Mouse (Mus musculus) embryonic fibroblast, embryonic 13.5 days (primary cell): ENCODE measurements around the gene Gpr4. TPM values are rescaled to one million over a fixed set of nuclear protein-coding genes. Genes with fewer than 3 reads are reported as not detected.

ENCODE experiments used
- H3K27ac ChIP-seq: 2 replicates; pipeline ENCODE4 v1.5.1; 2012; ENCODE audit warnings: low read length, control low read depth, inconsistent platforms; ENCODE audit not compliant: insufficient read depth
- H3K4me1 ChIP-seq: 2 replicates; pipeline ENCODE4 v1.6.1; 2011; ENCODE audit warnings: low read length; ENCODE audit not compliant: control insufficient read depth, insufficient read depth
- H3K4me3 ChIP-seq: 2 replicates; pipeline ENCODE4 v1.5.1; 2011; ENCODE audit warnings: mild to moderate bottlenecking, control low read depth, low read length; ENCODE audit not compliant: insufficient read depth
- CTCF ChIP-seq: IDR thresholded peaks from 2 replicates; pipeline ENCODE4 v1.5.1; 2011; ENCODE audit warnings: mild to moderate bottlenecking, control low read depth, low read length, moderate library complexity, borderline replicate concordance; ENCODE audit not compliant: insufficient read depth
- POLR2A ChIP-seq: IDR thresholded peaks from 2 replicates; pipeline ENCODE4 v1.6.1; 2011; ENCODE audit warnings: low read depth, mild to moderate bottlenecking, control low read depth, low read length, moderate library complexity
- polyA plus RNA-seq: library from polyadenylated mRNA; stranded (reverse); fragments of >200 nt; gene quantifications from 2 replicates; pipeline ENCODE4 v1.2.4, GENCODE M21; 2011; ENCODE audit warnings: low read depth; ENCODE audit not compliant: missing spikeins, insufficient read length

Gpr4 gene
- polyA plus RNA-seq, 1 experiment: 0.18 TPM

GRCm38 (mm10) chr7:19226817-19227797 is 14.8 kb downstream of the Gpr4 start:
- TF ChIP-seq CTCF (no peak), POLR2A (0 out of 2 replicates have a peak, but pooled peaks have one; percentile 65)
- peak overlapping the region; percentile 86 for H3K4me3 ChIP-seq
- H3K27ac ChIP-seq: peak overlapping the region; percentile 97
- H3K4me1 ChIP-seq: no peaks in the 10 kb centered on the region

GRCm38 (mm10) chr7:19227883-19228792 is 15.8 kb downstream of the Gpr4 start, which contains the start of gene Opa3:
Opa3 (plus strand) TSS chr7:19228334.
- TF ChIP-seq CTCF: peak; percentile 38; the same call in 1 of the 2 replicates
- TF ChIP-seq POLR2A: peak; percentile 98
- Histone ChIP-seq H3K4me3 (peak within 1 kb of the TSS; percentile 91), H3K4me1 (no peaks in the 10 kb centered on the region), H3K27ac (peak within 1 kb of the TSS; percentile 97)

- TF ChIP-seq POLR2A (peak; percentile 85), CTCF (no peak)
- Histone ChIP-seq H3K4me3 (peak overlapping the region; percentile 91), H3K4me1 (no peaks in the 10 kb centered on the region), H3K27ac (peak overlapping the region; percentile 42)
Observed at GRCm38 (mm10) chr7:19228793-19229148, 16.4 kb downstream of the Gpr4 start.

GRCm38 (mm10) chr7:19229404-19229803 is 17.1 kb downstream of the Gpr4 start:
- Histone ChIP-seq H3K4me3 (peak overlapping the region; percentile 91), H3K4me1 (no peaks in the 10 kb centered on the region), H3K27ac (peak overlapping the region; percentile 42)
- no peak for TF ChIP-seq CTCF
- TF ChIP-seq POLR2A: no peak

- TF ChIP-seq CTCF (no peak), POLR2A (no peak)
- no peak overlapping the region for H3K27ac ChIP-seq
- no peak overlapping the region for H3K4me3 ChIP-seq
- H3K4me1 ChIP-seq: no peaks in the 10 kb centered on the region
Observed at GRCm38 (mm10) chr7:19230041-19230580, 17.8 kb downstream of the Gpr4 start.

- TF ChIP-seq POLR2A (no peak), CTCF (no peak)
- Histone ChIP-seq H3K27ac (no peak overlapping the region), H3K4me3 (no peak overlapping the region), H3K4me1 (no peaks in the 10 kb centered on the region)
Observed at GRCm38 (mm10) chr7:19230899-19231298, 18.6 kb downstream of the Gpr4 start.

GRCm38 (mm10) chr7:19231849-19232248 is 19.5 kb downstream of the Gpr4 start:
- TF ChIP-seq CTCF (no peak), POLR2A (no peak)
- H3K4me3 ChIP-seq: no peak overlapping the region
- H3K27ac ChIP-seq: no peak overlapping the region
- H3K4me1 ChIP-seq: no peaks in the 10 kb centered on the region

GRCm38 (mm10) chr7:19234652-19235051 is 22.3 kb downstream of the Gpr4 start:
- Histone ChIP-seq H3K27ac (no peak overlapping the region), H3K4me1 (no peaks in the 10 kb centered on the region), H3K4me3 (no peak overlapping the region)
- TF ChIP-seq POLR2A (no peak), CTCF (no peak)

- no peak overlapping the region for H3K4me3 ChIP-seq
- H3K27ac ChIP-seq: no peak overlapping the region
- no peaks in the 10 kb centered on the region for H3K4me1 ChIP-seq
- TF ChIP-seq CTCF: no peak
- no peak for TF ChIP-seq POLR2A
Observed at GRCm38 (mm10) chr7:19235092-19235671, 22.8 kb downstream of the Gpr4 start.
